Mouse (Mus musculus) midbrain, embryonic 16.5 days (tissue): ENCODE results near the gene Man2a1. TPM values are rescaled to one million over a fixed set of nuclear protein-coding genes. Genes with fewer than 3 reads are reported as not detected.

ENCODE experiments used
- ATAC-seq: fragments of 200-750 bp; cut with Nextera tagmentation; 2 replicates; pipeline ENCODE4 v1.8.0; 2017; ENCODE audit warnings: moderate TSS enrichment
- H3K27ac ChIP-seq: fragments of 300-500 bp; sonication (generic); 2 replicates; pipeline ENCODE4 v1.5.1; 2014; ENCODE audit warnings: mild to moderate bottlenecking, low read length, mixed read lengths
- H3K27me3 ChIP-seq: fragments of 300-500 bp; sonication (generic); 2 replicates; pipeline ENCODE4 v1.6.1; 2014; ENCODE audit warnings: low read depth, low read length, mixed read lengths; ENCODE audit not compliant: control insufficient read depth, insufficient read depth
- H3K36me3 ChIP-seq: fragments of 300-500 bp; sonication (generic); 2 replicates; pipeline ENCODE4 v1.6.1; 2014; ENCODE audit warnings: mild to moderate bottlenecking, low read length, moderate library complexity, mixed read lengths; ENCODE audit not compliant: control insufficient read depth, insufficient read depth
- H3K4me1 ChIP-seq: fragments of 300-500 bp; sonication (generic); 2 replicates; pipeline ENCODE4 v1.6.1; 2014; ENCODE audit warnings: mild to moderate bottlenecking, low read length, mixed read lengths; ENCODE audit not compliant: control insufficient read depth, insufficient read depth
- H3K4me2 ChIP-seq: fragments of 300-500 bp; sonication (generic); 2 replicates; pipeline ENCODE4 v1.6.1; 2014; ENCODE audit warnings: mild to moderate bottlenecking, low read length, mixed read lengths
- H3K4me3 ChIP-seq: fragments of 300-500 bp; sonication (generic); 2 replicates; pipeline ENCODE4 v1.5.1; 2014; ENCODE audit warnings: low read depth, mild to moderate bottlenecking, low read length, moderate library complexity, mixed read lengths
- H3K9ac ChIP-seq: fragments of 300-500 bp; sonication (generic); 2 replicates; pipeline ENCODE4 v1.6.1; 2014; ENCODE audit warnings: low read depth, low read length, mixed read lengths
- H3K9me3 ChIP-seq: fragments of 300-500 bp; sonication (generic); replicated peaks from 2 replicates; pipeline ENCODE4 v1.6.1; 2014; ENCODE audit warnings: mild to moderate bottlenecking, low read length, mixed read lengths; ENCODE audit not compliant: control insufficient read depth, poor library complexity, severe bottlenecking
- WGBS: fragments of 180-500 bp; shearing (Covaris S2); extraction: QIAGEN DNeasy Blood & Tissue Kit; methylation state at CpG from one replicate; pipeline ENCODE4 v1.1.7; 2014; 5-methylcytosine and 5-hydroxymethylcytosine counted together
- polyA plus RNA-seq: library from polyadenylated mRNA; unstranded; fragments of >200 nt; fragmentation: Nextera tagmentation; extraction: Ambion mirVana; gene quantifications from 2 replicates; pipeline ENCODE4 v1.2.1, GENCODE M21; 2015

The Man2a1 gene
- polyA plus RNA-seq, 1 experiment from 2014 or later: 5.3 TPM

DNA sequence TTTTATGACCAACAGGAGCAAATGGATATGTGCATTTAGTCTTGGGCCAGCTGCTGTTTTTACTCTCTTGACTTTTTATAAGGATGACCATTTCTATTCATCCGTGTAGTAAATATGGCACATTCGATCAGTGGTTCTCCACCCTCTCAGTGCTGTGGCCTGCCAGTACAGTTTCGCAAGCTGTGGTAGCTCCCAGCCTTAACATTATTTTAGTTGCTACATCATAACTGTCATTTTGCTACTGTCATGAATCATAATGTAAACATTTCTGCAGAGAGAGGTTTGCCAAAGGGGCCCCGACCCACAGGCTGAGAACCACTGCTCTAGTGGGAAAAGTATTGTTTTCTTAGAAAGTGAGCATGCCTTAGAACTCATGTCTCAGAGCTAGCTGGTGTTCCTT lies 59.1 kb downstream of the Man2a1 start:
- no peak overlapping the region for H3K9ac ChIP-seq
- H3K4me1 ChIP-seq: no peaks in the 10 kb centered on the region
- H3K4me3 ChIP-seq: no peak overlapping the region
- no peaks in the 10 kb centered on the region for H3K27me3 ChIP-seq
- no peak overlapping the region for H3K27ac ChIP-seq
- WGBS: 96% methylated on average over 4 of the region's 4 CpGs
- no peak for ATAC-seq
- peaks cover 12% of the 10 kb centered on the region; the same call in 1 of the 2 replicates for H3K36me3 ChIP-seq
- no peak overlapping the region for H3K4me2 ChIP-seq
- H3K9me3 ChIP-seq: no peaks in the 10 kb centered on the region

DNA sequence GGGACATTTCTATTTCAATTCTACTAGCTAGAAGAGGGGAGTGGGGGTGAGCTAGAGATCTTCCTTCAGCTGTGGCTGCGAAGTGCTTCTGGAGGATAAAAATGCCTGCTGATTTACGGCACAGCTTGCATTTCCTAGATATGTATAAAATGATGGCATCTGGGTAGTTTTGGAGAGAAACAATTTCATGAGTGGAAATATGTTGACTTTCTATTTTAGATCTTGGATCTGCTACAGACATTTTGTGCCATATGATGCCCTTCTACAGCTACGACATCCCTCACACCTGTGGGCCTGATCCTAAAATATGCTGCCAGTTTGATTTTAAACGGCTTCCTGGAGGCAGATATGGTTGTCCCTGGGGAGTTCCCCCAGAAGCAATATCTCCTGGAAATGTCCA lies 66.0 kb downstream of the Man2a1 start:
- no peaks in the 10 kb centered on the region for H3K27me3 ChIP-seq
- H3K9ac ChIP-seq: no peak overlapping the region
- peaks cover 8% of the 10 kb centered on the region; the same call in 1 of the 2 replicates for H3K36me3 ChIP-seq
- no peak for ATAC-seq
- H3K4me2 ChIP-seq: no peak overlapping the region
- H3K4me3 ChIP-seq: no peak overlapping the region
- no peaks in the 10 kb centered on the region for H3K4me1 ChIP-seq
- no peaks in the 10 kb centered on the region for H3K9me3 ChIP-seq
- 82% methylated on average over 4 of the region's 4 CpGs for WGBS
- H3K27ac ChIP-seq: no peak overlapping the region

DNA sequence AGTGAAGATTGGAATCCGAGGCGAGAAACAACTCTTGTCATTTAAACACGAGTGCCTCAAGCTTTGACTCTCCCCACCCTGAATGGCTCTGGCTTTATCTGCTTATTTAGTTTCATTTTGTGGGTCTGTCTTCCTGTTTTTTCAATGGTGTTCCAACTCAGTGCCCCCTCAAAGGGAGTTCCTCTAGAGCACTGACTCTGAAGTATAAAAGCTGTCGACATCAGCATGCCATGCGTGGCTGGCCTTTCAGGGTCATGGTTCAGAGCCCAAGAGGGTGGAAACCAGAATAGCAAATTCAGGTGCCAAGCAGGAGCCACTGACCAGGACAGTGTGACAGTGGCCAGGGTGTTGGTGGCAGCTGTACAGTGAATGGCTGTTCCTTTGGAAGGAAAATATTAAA lies 68.0 kb downstream of the Man2a1 start:
- no peak overlapping the region for H3K9ac ChIP-seq
- no peaks in the 10 kb centered on the region for H3K9me3 ChIP-seq
- H3K4me1 ChIP-seq: no peaks in the 10 kb centered on the region
- no peak for ATAC-seq
- H3K4me2 ChIP-seq: no peak overlapping the region
- 29% methylated on average over 5 of the region's 5 CpGs for WGBS
- no peak overlapping the region for H3K4me3 ChIP-seq
- peaks cover 8% of the 10 kb centered on the region; the same call in 1 of the 2 replicates for H3K36me3 ChIP-seq
- no peaks in the 10 kb centered on the region for H3K27me3 ChIP-seq
- no peak overlapping the region for H3K27ac ChIP-seq

DNA sequence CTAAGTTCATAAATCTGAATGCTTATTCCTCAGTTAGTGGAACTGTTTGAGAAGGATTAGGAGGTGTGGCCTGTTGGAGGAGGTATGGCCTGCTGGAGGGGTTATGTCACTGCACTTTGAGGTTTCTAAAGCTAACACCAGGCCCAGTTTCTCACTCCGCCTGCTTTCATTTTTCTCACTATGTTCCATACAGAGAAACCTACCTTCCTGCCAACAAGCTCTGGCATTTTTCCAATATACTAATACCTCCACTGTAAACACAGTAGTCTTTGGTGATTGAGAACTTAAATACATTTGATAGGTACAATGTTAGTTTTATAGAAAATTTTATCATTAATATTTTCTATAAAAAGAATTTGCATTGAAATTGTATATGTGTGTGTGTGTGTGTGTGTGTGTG lies 73.9 kb downstream of the Man2a1 start:
- WGBS: 94% methylated on average over 1 of the region's 1 CpGs
- no peak for ATAC-seq
- Histone ChIP-seq H3K4me2 (no peak overlapping the region), H3K36me3 (peaks cover 6% of the 10 kb centered on the region; the same call in 1 of the 2 replicates), H3K9ac (no peak overlapping the region), H3K9me3 (no peaks in the 10 kb centered on the region), H3K4me3 (no peak overlapping the region), H3K27me3 (no peaks in the 10 kb centered on the region), H3K4me1 (peaks cover 10% of the 10 kb centered on the region; the same call in 1 of the 2 replicates), H3K27ac (no peak overlapping the region)

DNA sequence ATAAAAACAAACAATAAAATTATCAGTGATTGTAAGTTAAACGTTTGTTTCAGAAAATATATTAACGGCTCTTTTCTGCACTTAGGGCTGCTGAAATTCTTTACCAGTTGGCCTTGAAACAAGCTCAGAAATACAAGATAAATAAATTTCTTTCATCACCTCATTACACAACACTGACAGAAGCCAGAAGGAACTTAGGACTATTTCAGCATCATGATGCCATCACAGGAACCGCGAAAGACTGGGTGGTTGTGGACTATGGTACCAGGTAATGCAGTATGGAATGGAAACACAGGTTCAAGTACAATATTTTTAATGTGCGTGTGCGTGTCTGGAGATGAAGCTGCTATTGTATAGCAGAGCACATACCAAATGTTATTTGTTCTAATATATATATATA lies 74.4 kb downstream of the Man2a1 start:
- H3K27me3 ChIP-seq: no peaks in the 10 kb centered on the region
- no peak overlapping the region for H3K4me3 ChIP-seq
- peaks cover 10% of the 10 kb centered on the region; the same call in 1 of the 2 replicates for H3K4me1 ChIP-seq
- no peak overlapping the region for H3K9ac ChIP-seq
- ATAC-seq: no peak
- H3K36me3 ChIP-seq: peaks cover 2% of the 10 kb centered on the region; the same call in 1 of the 2 replicates
- H3K27ac ChIP-seq: no peak overlapping the region
- no peak overlapping the region for H3K4me2 ChIP-seq
- 97% methylated on average over 6 of the region's 6 CpGs for WGBS
- no peaks in the 10 kb centered on the region for H3K9me3 ChIP-seq

DNA sequence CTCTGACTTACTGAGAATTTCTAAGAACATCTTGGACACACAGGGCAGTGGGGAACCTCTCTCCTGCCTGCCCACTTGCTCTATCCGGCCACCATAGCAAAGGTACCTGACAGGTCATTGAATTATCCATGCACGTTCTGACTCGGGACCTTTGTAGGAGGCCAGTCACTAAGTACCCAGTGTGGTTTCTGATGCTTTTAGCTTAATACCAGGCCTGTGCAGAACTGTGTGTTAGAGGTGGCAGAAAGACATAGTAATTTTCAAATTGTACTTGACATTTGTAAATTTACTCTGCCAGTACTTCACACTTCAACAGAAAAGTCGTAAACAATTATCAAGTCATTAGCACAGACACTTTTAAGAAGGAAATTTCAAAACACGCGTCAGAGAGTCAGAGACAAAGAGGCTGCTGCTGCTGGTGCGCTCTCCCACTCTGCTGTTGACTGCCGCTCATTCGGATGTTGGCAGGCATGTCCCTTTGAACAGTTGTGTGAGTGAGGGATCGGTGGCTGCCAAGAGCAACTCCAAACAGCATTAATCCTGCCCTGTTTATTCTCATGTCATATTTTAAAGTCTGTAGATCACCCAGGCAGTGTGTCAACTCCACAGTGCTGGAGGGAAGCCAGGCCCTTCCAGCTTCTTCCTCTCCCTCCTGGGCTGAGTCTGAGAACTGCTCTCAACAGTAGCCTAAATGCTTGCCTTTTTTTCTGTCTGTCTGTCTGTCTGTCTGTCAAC lies 76.4 kb downstream of the Man2a1 start:
- no peak overlapping the region for H3K27ac ChIP-seq
- peaks cover 10% of the 10 kb centered on the region; the same call in 1 of the 2 replicates for H3K4me1 ChIP-seq
- 46% methylated on average over 10 of the region's 10 CpGs for WGBS
- no peaks in the 10 kb centered on the region for H3K27me3 ChIP-seq
- no peaks in the 10 kb centered on the region for H3K36me3 ChIP-seq
- H3K9me3 ChIP-seq: no peaks in the 10 kb centered on the region
- no peak overlapping the region for H3K9ac ChIP-seq
- no peak overlapping the region for H3K4me2 ChIP-seq
- H3K4me3 ChIP-seq: no peak overlapping the region
- ATAC-seq: peak; percentile 88

DNA sequence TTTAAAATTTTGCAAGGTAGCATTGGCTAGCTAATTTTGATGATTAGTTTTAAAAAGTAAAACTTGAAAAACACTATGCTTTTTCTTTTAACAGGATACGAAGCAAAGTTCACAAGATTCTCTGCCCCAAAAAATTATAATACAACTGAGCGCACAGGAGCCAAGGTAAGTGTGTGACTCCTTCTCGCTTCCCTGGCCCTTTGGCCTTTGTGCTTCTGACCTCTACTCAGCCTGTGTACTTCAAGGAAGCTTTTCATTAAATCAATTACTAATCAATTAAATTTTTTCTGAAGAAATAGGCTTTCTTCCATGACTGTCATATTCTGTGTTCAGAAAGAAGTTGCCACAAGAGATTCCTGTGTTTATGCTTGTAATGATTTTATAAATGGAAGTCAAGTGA lies 80.9 kb downstream of the Man2a1 start:
- peaks cover 10% of the 10 kb centered on the region; the same call in 1 of the 2 replicates for H3K4me1 ChIP-seq
- no peaks in the 10 kb centered on the region for H3K9me3 ChIP-seq
- no peak overlapping the region for H3K4me3 ChIP-seq
- H3K9ac ChIP-seq: no peak overlapping the region
- ATAC-seq: no peak
- H3K36me3 ChIP-seq: no peaks in the 10 kb centered on the region
- 86% methylated on average over 3 of the region's 3 CpGs for WGBS
- no peak overlapping the region for H3K4me2 ChIP-seq
- no peak overlapping the region for H3K27ac ChIP-seq
- no peaks in the 10 kb centered on the region for H3K27me3 ChIP-seq

DNA sequence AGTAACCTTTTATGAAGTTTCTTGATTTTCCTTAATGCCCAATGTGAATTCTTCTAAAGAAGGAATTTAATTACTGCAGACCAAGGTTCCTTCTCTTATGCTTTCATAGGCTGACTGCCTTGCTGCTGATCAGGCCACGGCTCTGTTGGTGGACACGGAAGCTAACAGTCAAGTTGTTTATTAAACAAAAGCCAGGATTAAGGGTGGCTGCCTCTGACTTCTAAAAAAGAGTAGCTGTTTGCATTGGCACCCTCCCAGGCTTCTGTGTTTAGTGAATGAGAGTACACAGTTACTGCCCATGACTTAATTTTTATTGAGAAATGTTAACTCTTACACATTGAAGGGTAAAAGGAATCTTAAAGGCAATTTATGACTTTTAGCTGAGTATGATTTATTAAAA lies 81.4 kb downstream of the Man2a1 start:
- Histone ChIP-seq H3K4me3 (no peak overlapping the region), H3K4me1 (peaks cover 6% of the 10 kb centered on the region; the same call in 1 of the 2 replicates), H3K27ac (no peak overlapping the region), H3K9me3 (no peaks in the 10 kb centered on the region), H3K4me2 (no peak overlapping the region), H3K9ac (no peak overlapping the region), H3K36me3 (no peaks in the 10 kb centered on the region), H3K27me3 (no peaks in the 10 kb centered on the region)
- ATAC-seq: no peak
- WGBS: 33% methylated on average over 2 of the region's 2 CpGs

DNA sequence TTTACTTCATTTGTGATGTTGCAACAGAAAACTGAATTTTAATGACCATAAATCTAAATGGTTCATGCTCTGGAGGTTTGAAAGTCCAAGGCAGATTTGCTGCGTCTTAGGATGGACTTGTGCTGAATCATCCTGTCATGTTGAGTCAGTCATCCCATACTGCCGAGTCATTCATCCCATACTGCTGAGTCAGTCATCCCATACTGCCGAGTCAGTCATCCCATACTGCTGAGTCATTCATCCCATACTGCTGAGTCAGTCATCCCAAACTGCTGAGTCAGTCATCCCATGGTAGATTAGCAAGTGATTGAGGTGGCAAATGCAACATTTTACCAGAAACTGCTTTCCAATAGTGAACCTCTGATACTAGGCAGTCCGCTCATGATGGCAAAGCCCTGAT lies 83.6 kb downstream of the Man2a1 start:
- Histone ChIP-seq H3K4me2 (no peak overlapping the region), H3K27me3 (no peaks in the 10 kb centered on the region), H3K9me3 (no peaks in the 10 kb centered on the region), H3K4me3 (no peak overlapping the region), H3K9ac (no peak overlapping the region), H3K27ac (no peak overlapping the region), H3K4me1 (no peaks in the 10 kb centered on the region), H3K36me3 (no peaks in the 10 kb centered on the region)
- ATAC-seq: no peak
- 95% methylated on average over 4 of the region's 4 CpGs for WGBS
